Mouse (Mus musculus) MEL (cell line): Measurements from ENCODE around the gene Jmjd7. TPM values are rescaled to one million over a fixed set of nuclear protein-coding genes. Genes with fewer than 3 reads are reported as not detected.

Experiments used
- DNase-seq: peaks from one replicate; pipeline ENCODE4 v3.0.0; 2011; ENCODE audit warnings: low read depth, low spot score
- H3K27ac ChIP-seq: 2 replicates; pipeline ENCODE4 v1.5.1; 2012; ENCODE audit warnings: low read depth, mild to moderate bottlenecking, control low read depth, low read length, moderate library complexity; ENCODE audit not compliant: control insufficient read depth
- H3K27me3 ChIP-seq, 2 experiments: fragments of 150-350 bp in 1 of 2; sonication (generic) in 1 of 2; 2 replicates each; pipeline ENCODE4 v1.6.1; 2012; ENCODE audit warnings: low read length in 2 of 2, mild to moderate bottlenecking in 2 of 2, improper control_type of control experiment in 1 of 2, moderate library complexity in 1 of 2; ENCODE audit not compliant: insufficient read depth in 2 of 2, control insufficient read depth in 1 of 2
- H3K36me3 ChIP-seq, 2 experiments: 2 replicates each; pipeline ENCODE4 v1.6.1; 2012 to 2014; ENCODE audit warnings: low read length in 2 of 2, improper control_type of control experiment in 1 of 2, inconsistent platforms in 1 of 2, mild to moderate bottlenecking in 1 of 2; ENCODE audit not compliant: insufficient read depth in 2 of 2, control insufficient read depth in 1 of 2
- H3K4me1 ChIP-seq, 2 experiments: fragments of 150-350 bp in 1 of 2; sonication (generic) in 1 of 2; 2 replicates each; pipeline ENCODE4 v1.6.1; 2012; ENCODE audit warnings: low read length in 2 of 2, improper control_type of control experiment in 1 of 2, mild to moderate bottlenecking in 1 of 2; ENCODE audit not compliant: insufficient read depth in 2 of 2, control insufficient read depth in 1 of 2
- H3K4me3 ChIP-seq, 2 experiments: fragments of 150-350 bp in 1 of 2; sonication (generic) in 1 of 2; 2 replicates each; pipeline ENCODE4 v1.5.1; 2012; ENCODE audit warnings: low read depth in 2 of 2, low read length in 2 of 2, mild to moderate bottlenecking in 2 of 2, moderate library complexity in 2 of 2, control low read depth in 1 of 2, improper control_type of control experiment in 1 of 2; ENCODE audit not compliant: control insufficient read depth in 1 of 2, insufficient read depth in 1 of 2
- H3K79me2 ChIP-seq: 2 replicates; pipeline ENCODE4 v1.6.1; 2012; ENCODE audit warnings: mild to moderate bottlenecking, low read length, moderate library complexity; ENCODE audit not compliant: control insufficient read depth, poor library complexity, insufficient read depth
- H3K9ac ChIP-seq: 2 replicates; pipeline ENCODE4 v1.6.1; 2012; ENCODE audit warnings: low read depth, mild to moderate bottlenecking, control low read depth, low read length, moderate library complexity; ENCODE audit not compliant: control insufficient read depth, poor library complexity, severe bottlenecking
- H3K9me3 ChIP-seq: fragments of 150-350 bp; sonication (generic); replicated peaks from 2 replicates; pipeline ENCODE4 v1.6.1; 2012; ENCODE audit warnings: mild to moderate bottlenecking, low read length, improper control_type of control experiment, moderate library complexity; ENCODE audit not compliant: insufficient read depth
- CHD1 ChIP-seq: IDR thresholded peaks from 2 replicates; pipeline ENCODE4 v1.6.1; 2012; ENCODE audit warnings: low read depth, mild to moderate bottlenecking, inconsistent platforms, low read length, improper control_type of control experiment
- CHD2 ChIP-seq: IDR thresholded peaks from 2 replicates; pipeline ENCODE4 v1.6.1; 2011; ENCODE audit warnings: low read length, improper control_type of control experiment
- CTCF ChIP-seq, 3 experiments: IDR thresholded peaks in 2 of 3; conservative IDR thresholded peaks in 1 of 3; 2 replicates each; pipeline ENCODE4 v1.5.1; 2011 to 2012; ENCODE audit warnings: low read length in 3 of 3, low read depth in 2 of 3, mild to moderate bottlenecking in 2 of 3, improper control_type of control experiment in 1 of 3, inconsistent platforms in 1 of 3, mixed read lengths in 1 of 3, moderate library complexity in 1 of 3; ENCODE audit not compliant: control insufficient read depth in 1 of 3, insufficient read depth in 1 of 3, poor library complexity in 1 of 3, severe bottlenecking in 1 of 3
- E2F4 ChIP-seq: IDR thresholded peaks from 2 replicates; pipeline ENCODE4 v1.6.1; 2011; ENCODE audit warnings: low read depth, low read length, improper control_type of control experiment, borderline replicate concordance
- ELF1 ChIP-seq: IDR thresholded peaks from 2 replicates; pipeline ENCODE4 v1.6.1; 2014; ENCODE audit warnings: low read depth, mild to moderate bottlenecking, inconsistent platforms, low read length, improper control_type of control experiment, moderate library complexity
- GABPA ChIP-seq: IDR thresholded peaks from 2 replicates; pipeline ENCODE4 v1.6.1; 2012; ENCODE audit warnings: low read depth, mild to moderate bottlenecking, inconsistent platforms, low read length, improper control_type of control experiment, moderate library complexity
- JUND ChIP-seq: IDR thresholded peaks from 2 replicates; pipeline ENCODE4 v1.6.1; 2011; ENCODE audit warnings: low read depth, mild to moderate bottlenecking, improper control_type of control experiment, low read length
- MAFK ChIP-seq: IDR thresholded peaks from 2 replicates; pipeline ENCODE4 v1.6.1; 2011; ENCODE audit warnings: low read depth, mild to moderate bottlenecking, low read length, improper control_type of control experiment, borderline replicate concordance
- MAX ChIP-seq: IDR thresholded peaks from 2 replicates; pipeline ENCODE4 v1.6.1; 2011; ENCODE audit warnings: low read length, improper control_type of control experiment
- MEF2A ChIP-seq: IDR thresholded peaks from 2 replicates; pipeline ENCODE4 v1.6.1; 2014; ENCODE audit warnings: low read depth, mild to moderate bottlenecking, inconsistent platforms, low read length, improper control_type of control experiment; ENCODE audit not compliant: poor library complexity, insufficient replicate concordance, severe bottlenecking; ENCODE audit errors: extremely low read depth
- MXI1 ChIP-seq: IDR thresholded peaks from 2 replicates; pipeline ENCODE4 v1.6.1; 2011; ENCODE audit warnings: mild to moderate bottlenecking, low read depth, low read length, improper control_type of control experiment
- POLR2A ChIP-seq, 2 experiments: IDR thresholded peaks; 2 replicates each; pipeline ENCODE4 v1.6.1; 2011 to 2012; ENCODE audit warnings: low read length in 2 of 2, mild to moderate bottlenecking in 2 of 2, control low read depth in 1 of 2, improper control_type of control experiment in 1 of 2, low read depth in 1 of 2, moderate library complexity in 1 of 2; ENCODE audit not compliant: control insufficient read depth in 1 of 2, insufficient read depth in 1 of 2, poor library complexity in 1 of 2
- POLR2AphosphoS2 ChIP-seq: IDR thresholded peaks from 2 replicates; pipeline ENCODE4 v1.6.1; 2011; ENCODE audit warnings: low read length, improper control_type of control experiment
- POLR2AphosphoS5 ChIP-seq: IDR thresholded peaks from 2 replicates; pipeline ENCODE4 v1.6.1; 2012; ENCODE audit warnings: low read depth, borderline replicate concordance, mild to moderate bottlenecking, inconsistent platforms, low read length, moderate library complexity, mixed read lengths
- RAD21 ChIP-seq: IDR thresholded peaks from 2 replicates; pipeline ENCODE4 v1.6.1; 2011; ENCODE audit warnings: mild to moderate bottlenecking, low read depth, low read length, improper control_type of control experiment
- SIN3A ChIP-seq: IDR thresholded peaks from 2 replicates; pipeline ENCODE4 v1.6.1; 2012; ENCODE audit warnings: low read length, improper control_type of control experiment, inconsistent platforms
- SMC3 ChIP-seq: IDR thresholded peaks from 2 replicates; pipeline ENCODE4 v1.6.1; 2011; ENCODE audit warnings: low read depth, low read length, improper control_type of control experiment
- TBP ChIP-seq: IDR thresholded peaks from 2 replicates; pipeline ENCODE4 v1.8.0; 2011; ENCODE audit warnings: low read depth, low read length, improper control_type of control experiment
- TCF12 ChIP-seq: IDR thresholded peaks from 2 replicates; pipeline ENCODE4 v1.6.1; 2014; ENCODE audit warnings: low read depth, mild to moderate bottlenecking, inconsistent platforms, low read length, improper control_type of control experiment, moderate library complexity
- UBTF ChIP-seq: IDR thresholded peaks from 2 replicates; pipeline ENCODE4 v1.6.1; 2012; ENCODE audit warnings: low read depth, mild to moderate bottlenecking, inconsistent platforms, low read length, improper control_type of control experiment, moderate library complexity, borderline replicate concordance; ENCODE audit not compliant: insufficient read depth
- USF1 ChIP-seq: IDR thresholded peaks from 2 replicates; pipeline ENCODE4 v1.6.1; 2014; ENCODE audit warnings: low read depth, mild to moderate bottlenecking, inconsistent platforms, low read length, improper control_type of control experiment, moderate library complexity
- USF2 ChIP-seq, 2 experiments: IDR thresholded peaks; 2 replicates each; pipeline ENCODE4 v1.6.1; 2011 to 2012; ENCODE audit warnings: improper control_type of control experiment in 2 of 2, low read length in 2 of 2, borderline replicate concordance in 1 of 2, inconsistent platforms in 1 of 2, low read depth in 1 of 2, mild to moderate bottlenecking in 1 of 2; ENCODE audit not compliant: insufficient read depth in 1 of 2
- ZC3H11A ChIP-seq: IDR thresholded peaks from 2 replicates; pipeline ENCODE4 v1.6.1; 2012; ENCODE audit warnings: low read depth, mild to moderate bottlenecking, inconsistent platforms, low read length, improper control_type of control experiment
- ZMIZ1 ChIP-seq: IDR thresholded peaks from 2 replicates; pipeline ENCODE4 v1.6.1; 2012; ENCODE audit warnings: low read depth, mild to moderate bottlenecking, inconsistent platforms, low read length, improper control_type of control experiment, moderate library complexity
- polyA plus RNA-seq, 2 experiments: library from polyadenylated mRNA; stranded (reverse) in 1 of 2; unstranded in 1 of 2; fragments of >175 nt in 1 of 2; fragments of >200 nt in 1 of 2; gene quantifications; 2 replicates each; pipeline versions ENCODE4 v1.2.1 to v1.2.4; 2012; ENCODE audit warnings: low replicate concordance in 2 of 2, low read depth in 1 of 2; ENCODE audit not compliant: insufficient read length in 2 of 2, insufficient read depth in 1 of 2, missing spikeins in 1 of 2
- total RNA-seq: library from RNA; depleted of rRNA; stranded (reverse); fragments of 300-350 nt; gene quantifications from 2 replicates; pipeline ENCODE4 v1.2.3, GENCODE M21; 2012

Gene Jmjd7
- total and polyA plus RNA-seq, 3 experiments = 4.2 to 12.0 TPM; not detected in 1

DNA sequence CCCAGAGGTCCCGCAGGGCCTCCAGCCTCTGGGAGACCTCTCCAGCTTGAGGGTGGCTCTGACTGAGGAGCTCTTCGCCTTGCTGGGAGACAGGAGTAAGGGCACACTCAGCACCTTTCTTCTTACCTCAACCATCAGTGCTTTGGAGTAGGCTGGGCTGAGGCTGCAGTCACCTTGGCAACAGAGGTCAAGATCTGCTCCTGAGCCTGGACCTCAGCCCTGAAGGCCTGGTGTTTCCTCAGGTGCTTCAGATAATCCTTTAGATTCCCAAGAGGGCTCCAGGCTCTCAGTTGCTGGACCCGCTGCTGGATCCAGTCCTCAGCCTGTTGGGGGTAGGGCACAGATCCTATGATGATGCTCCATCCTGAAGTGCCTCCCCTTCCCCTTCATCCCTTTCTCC, 32.2 kb downstream of the Jmjd7 start:
- Histone ChIP-seq H3K27ac (no peak overlapping the region), H3K4me1 (no peaks in the 10 kb centered on the region), H3K27me3 (peaks cover 0 to 2% of the 10 kb centered on the region in 2 experiments; a peak in 1 of 4 replicates), H3K9ac (no peak overlapping the region), H3K9me3 (no peaks in the 10 kb centered on the region), H3K79me2 (no peaks in the 10 kb centered on the region), H3K4me3 (no peak overlapping the region), H3K36me3 (no peaks in the 10 kb centered on the region)
- no peak for TF ChIP-seq SMC3
- TF ChIP-seq ZC3H11A = no peak
- no peak for TF ChIP-seq TBP
- TF ChIP-seq USF2 (IDR thresholded peaks at IDR 0.05; ENCODE audit: borderline replicate concordance in 1 of 2, insufficient read depth in 1 of 2, low read depth in 1 of 2, low read length in 2 of 2) = no peak
- TF ChIP-seq POLR2A (IDR thresholded peaks at IDR 0.05; ENCODE audit: control insufficient read depth in 1 of 2, insufficient read depth in 1 of 2, low read depth in 1 of 2, low read length in 2 of 2, poor library complexity in 1 of 2) = no peak
- no peak for TF ChIP-seq CHD1
- TF ChIP-seq SIN3A = no peak
- no peak for TF ChIP-seq TCF12
- TF ChIP-seq MEF2A = no peak
- no peak for TF ChIP-seq MXI1
- TF ChIP-seq USF1 = no peak
- no peak for TF ChIP-seq ZMIZ1
- TF ChIP-seq MAFK = no peak
- no peak for TF ChIP-seq POLR2AphosphoS2
- TF ChIP-seq JUND = no peak
- no peak for TF ChIP-seq RAD21
- no peak for TF ChIP-seq MAX
- no peak for TF ChIP-seq ELF1
- no peak for TF ChIP-seq GABPA
- no peak for TF ChIP-seq UBTF
- DNase-seq = no peak

DNA sequence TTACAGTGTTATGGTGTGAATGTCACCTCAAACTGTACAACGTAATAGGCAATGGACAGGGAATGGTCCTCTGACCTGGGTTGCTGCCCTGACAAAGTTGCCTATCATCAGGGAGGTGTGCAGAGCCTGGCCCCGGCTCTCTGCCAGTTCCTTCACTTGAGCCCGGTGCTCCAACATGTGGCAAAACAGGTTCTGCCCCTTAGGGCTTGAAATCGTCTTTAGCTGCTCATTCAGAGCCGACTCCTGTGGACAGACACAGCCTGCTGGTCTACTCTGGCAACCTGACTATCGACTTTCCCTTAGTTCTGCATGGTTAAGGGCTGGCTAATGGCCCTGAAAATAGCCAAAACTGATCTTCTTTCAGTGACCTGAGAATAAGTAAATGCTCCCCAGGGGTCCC, 32.9 kb downstream of the Jmjd7 start:
- Histone ChIP-seq H3K27ac (no peak overlapping the region), H3K36me3 (no peaks in the 10 kb centered on the region), H3K9me3 (no peaks in the 10 kb centered on the region), H3K79me2 (no peaks in the 10 kb centered on the region), H3K27me3 (peaks cover 0 to 2% of the 10 kb centered on the region in 2 experiments; a peak in 1 of 4 replicates), H3K4me3 (no peak overlapping the region), H3K9ac (no peak overlapping the region), H3K4me1 (no peaks in the 10 kb centered on the region)
- TF ChIP-seq E2F4 (no peak), POLR2AphosphoS5 (no peak), POLR2A (IDR thresholded peaks at IDR 0.05; ENCODE audit: control insufficient read depth in 1 of 2, insufficient read depth in 1 of 2, low read depth in 1 of 2, low read length in 2 of 2, poor library complexity in 1 of 2) (no peak), USF2 (IDR thresholded peaks at IDR 0.05; ENCODE audit: borderline replicate concordance in 1 of 2, insufficient read depth in 1 of 2, low read depth in 1 of 2, low read length in 2 of 2) (no peak), CHD2 (no peak), MAX (no peak), CTCF (IDR thresholded peaks at IDR 0.05 in 2 of 3, conservative IDR thresholded peaks at IDR 0.05 in 1 of 3; ENCODE audit: control insufficient read depth in 1 of 3, insufficient read depth in 1 of 3, low read depth in 2 of 3, low read length in 3 of 3, poor library complexity in 1 of 3, severe bottlenecking in 1 of 3) (no peak)
- no peak for DNase-seq
